Mouse (Mus musculus): Measurements from ENCODE around the gene Btg1.

The Btg1 gene

DNA sequence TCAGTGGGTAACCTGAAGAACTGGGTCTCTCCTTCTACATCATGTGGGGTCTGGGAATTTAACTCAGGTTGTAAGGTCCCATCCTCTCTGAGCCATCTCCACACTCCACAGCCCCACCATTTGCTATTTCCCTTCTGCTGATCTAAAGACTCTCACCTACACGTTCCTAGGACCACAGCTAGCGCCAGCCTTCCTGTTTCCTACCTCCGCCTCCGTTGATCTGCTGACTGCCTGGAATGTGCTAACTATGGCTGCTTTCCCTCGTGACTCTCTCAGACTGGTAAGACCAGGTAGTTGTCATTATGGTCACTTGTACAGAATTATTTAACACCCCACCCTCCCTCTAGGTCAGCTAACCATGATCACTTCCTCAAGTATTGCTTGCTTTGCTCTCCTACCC is 13.3 kb downstream of the Btg1 start:
- no peak for DNase-seq (ENCODE audit: low spot score in 2 of 2)

- DNase-seq (ENCODE audit: low spot score in 2 of 2) = no peak
These were observed 14.4 kb downstream of the Btg1 start for GRCm38 (mm10) chr10:96631066-96631711.

GRCm38 (mm10) chr10:96632271-96633144 is 15.7 kb downstream of the Btg1 start:
- DNase-seq (ENCODE audit: low spot score in 2 of 2) = no peak

GRCm38 (mm10) chr10:96633145-96633516 is 16.3 kb downstream of the Btg1 start:
- DNase-seq (ENCODE audit: low spot score in 2 of 2) = no peak

DNA sequence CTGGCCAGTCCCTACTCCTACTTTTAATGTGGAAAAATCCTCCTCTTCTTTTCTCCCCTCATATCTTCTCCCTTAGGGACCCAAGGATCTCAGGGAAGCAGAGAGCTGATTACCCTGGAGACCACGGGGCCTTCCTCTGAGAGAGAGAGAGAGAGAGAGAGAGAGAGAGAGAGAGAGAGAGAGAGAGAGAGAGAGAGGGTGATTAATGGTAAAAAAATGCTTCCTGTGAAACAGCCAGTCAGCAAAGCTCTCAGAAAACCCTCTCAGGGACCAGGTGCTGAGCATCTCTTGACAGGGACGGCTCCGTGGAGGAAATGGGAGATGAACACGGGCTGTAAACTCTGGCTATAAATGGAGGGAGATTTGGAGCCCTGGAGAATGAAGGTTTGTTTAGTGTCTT is 18.7 kb downstream of the Btg1 start:
- DNase-seq (ENCODE audit: low spot score in 2 of 2) = no peak

DNA sequence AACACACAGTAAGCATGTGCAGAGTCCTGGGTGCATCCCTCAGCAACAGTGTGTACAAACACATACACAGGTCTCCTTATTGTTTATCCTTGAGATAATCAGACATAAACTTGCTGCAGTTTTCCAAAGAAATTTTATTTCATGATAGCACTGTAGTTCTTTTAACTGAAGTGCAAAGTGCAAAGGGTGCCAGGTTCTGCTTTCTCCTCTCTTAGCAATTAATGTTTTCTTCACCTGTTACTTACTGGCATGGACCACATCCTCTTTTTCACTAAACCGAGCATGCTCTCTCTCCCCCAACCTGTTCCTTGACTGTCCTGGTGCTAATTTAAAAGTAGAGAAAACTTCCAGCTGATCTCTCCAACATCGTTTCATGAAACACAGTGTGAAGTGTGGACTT is 21.7 kb downstream of the Btg1 start:
- DNase-seq (ENCODE audit: low spot score in 2 of 2) = no peak

GRCm38 (mm10) chr10:96642014-96642413 is 25.2 kb downstream of the Btg1 start:
- no peak for DNase-seq (ENCODE audit: low spot score in 2 of 2)

DNA sequence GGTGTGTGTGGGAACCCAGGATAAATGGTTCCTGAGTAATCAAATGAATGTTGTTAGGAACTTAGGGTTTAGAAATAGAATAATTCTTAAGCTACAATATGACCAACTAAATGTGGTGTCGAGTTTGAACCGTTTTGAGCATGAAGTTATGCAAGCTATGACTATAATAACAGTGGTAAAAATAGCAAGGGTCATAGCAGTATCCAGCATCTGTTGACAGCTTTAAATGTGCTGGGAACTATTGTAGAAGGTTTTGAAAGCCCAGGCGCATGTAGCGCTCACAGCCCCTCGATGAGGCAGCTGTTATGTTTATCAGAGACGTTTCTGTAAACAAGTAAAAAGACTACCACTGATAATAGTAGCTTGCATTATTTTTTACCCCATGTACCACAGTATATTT is 25.9 kb downstream of the Btg1 start:
- no peak for DNase-seq (ENCODE audit: low spot score in 2 of 2)

DNA sequence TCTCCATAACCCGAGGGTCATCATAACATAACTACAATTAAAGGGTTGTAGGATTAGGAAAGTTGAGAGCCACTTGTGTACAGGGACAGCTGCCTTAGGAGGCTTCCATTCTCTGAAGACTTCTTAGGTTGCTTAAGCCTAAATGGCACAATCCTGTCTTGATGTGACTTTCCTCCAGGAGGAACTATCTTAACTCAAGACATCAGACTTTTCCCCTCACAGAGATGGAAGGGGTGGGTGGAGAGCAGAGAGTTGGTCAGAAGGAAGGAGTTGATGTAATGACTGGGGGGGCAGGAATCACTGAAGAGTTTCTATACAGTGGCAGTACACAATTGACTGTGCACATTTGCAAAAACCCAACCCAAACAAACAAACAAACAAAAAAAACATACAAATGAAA is 28.4 kb downstream of the Btg1 start:
- no peak for DNase-seq (ENCODE audit: low spot score in 2 of 2)

DNA sequence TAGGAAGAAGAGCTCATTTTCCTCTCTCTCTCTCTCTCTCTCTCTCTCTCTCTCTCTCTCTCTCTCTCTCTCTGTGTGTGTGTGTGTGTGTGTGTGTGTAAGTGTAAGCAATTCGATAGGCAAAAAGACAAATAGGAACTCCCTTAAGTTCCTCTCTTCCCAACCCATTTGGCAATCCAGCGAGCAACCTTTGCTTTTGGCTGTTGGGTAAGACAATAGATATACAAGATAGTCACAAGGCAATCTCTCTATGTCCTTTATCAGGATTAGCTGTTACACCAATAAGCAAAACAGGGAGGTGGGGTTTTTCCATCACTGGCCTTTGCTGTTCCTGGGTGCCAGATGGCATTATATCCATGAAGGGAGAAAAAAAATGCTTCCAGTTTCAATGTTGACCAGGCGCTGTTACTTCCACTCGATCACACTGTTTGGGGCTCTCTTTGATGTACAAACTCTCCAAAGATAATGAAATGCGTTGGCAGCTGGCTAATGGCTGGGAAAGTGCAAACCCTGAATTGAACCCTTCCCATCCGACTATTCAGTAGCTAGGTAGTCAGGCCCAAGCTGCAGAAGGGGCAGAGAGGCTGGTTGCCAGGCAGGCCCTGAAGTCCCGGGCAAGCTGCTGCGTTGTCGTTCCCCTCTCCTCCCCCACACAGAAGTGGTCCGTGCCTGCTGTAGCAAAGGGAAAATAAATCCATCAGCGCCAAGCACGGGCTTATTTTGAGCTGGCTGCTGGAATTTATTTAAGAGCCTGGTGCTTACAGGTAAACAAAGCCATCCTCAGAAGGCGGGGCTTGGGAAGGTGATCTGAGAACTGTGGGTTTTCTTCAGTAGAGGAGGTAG is 29.4 kb downstream of the Btg1 start:
- DNase-seq (ENCODE audit: low spot score in 2 of 2) = no peak

- no peak for DNase-seq (ENCODE audit: low spot score in 2 of 2)
These were observed 30.2 kb downstream of the Btg1 start for GRCm38 (mm10) chr10:96646867-96647462.

GRCm38 (mm10) chr10:96648161-96648561 is 31.4 kb downstream of the Btg1 start:
- DNase-seq (ENCODE audit: low spot score in 2 of 2) = no peak

- no peak for DNase-seq (ENCODE audit: low spot score in 2 of 2)
These were observed 32.7 kb downstream of the Btg1 start for GRCm38 (mm10) chr10:96649524-96649923.

DNA sequence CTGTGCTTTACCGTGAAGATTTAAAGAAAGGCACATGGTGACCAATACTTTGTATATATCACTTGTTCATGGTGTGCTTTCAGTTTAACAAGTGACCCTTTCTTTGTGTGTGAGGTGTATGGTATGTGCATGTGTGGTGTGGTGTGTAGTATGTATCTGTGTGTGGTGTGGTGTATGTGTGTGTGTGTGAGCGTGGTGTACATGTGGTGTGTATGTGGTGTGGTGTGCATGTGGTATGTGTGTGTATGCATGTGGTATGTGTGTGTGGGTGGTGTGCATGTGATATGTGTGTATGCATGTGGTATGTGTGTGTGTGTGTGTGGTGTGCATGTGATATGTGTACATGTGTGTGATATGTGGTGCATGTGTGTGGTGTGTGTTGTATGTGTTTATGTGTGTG is 35.6 kb downstream of the Btg1 start:
- no peak for DNase-seq (ENCODE audit: low spot score in 2 of 2)

DNA sequence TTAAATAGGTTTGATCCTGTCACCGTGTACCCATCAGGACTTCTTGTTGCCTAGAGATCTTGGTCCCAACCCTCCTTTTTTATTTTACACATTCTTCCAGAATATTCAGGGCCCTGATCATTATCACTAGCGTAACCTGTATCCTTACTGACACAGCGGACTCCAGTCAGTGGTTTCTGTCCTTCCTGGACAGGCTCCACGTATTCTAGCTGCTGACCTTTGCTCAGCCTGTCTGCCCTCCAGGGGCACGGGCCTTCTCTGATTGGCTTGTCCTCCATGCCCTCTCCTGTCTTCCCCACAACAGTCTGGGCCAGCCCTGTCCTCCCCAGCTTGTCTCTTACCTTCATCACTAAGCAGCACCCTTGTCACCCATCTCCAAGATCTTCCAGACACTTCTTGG is 36.2 kb downstream of the Btg1 start:
- no peak for DNase-seq (ENCODE audit: low spot score in 2 of 2)

DNA sequence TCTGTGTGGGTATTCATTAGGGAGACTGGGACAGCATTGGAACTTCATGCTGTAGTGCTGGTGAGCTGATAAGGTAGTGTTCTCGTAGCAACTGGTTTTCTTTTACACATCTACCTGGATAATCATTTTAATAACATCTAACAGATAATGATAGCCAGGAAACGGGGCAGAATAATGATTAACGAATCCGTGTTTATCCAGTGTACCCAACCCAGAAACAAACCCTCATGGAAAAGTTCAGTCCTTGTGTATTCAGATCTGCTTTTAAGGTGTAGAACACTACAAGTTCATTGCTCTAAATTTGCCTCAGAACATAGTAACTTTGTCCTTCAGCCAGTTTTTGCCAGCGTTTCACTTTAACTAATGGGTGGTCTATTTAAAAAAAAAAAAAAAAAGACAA is 37.3 kb downstream of the Btg1 start:
- DNase-seq (ENCODE audit: low spot score in 2 of 2) = no peak

GRCm38 (mm10) chr10:96654576-96654975 is 37.8 kb downstream of the Btg1 start:
- DNase-seq (ENCODE audit: low spot score in 2 of 2) = no peak

DNA sequence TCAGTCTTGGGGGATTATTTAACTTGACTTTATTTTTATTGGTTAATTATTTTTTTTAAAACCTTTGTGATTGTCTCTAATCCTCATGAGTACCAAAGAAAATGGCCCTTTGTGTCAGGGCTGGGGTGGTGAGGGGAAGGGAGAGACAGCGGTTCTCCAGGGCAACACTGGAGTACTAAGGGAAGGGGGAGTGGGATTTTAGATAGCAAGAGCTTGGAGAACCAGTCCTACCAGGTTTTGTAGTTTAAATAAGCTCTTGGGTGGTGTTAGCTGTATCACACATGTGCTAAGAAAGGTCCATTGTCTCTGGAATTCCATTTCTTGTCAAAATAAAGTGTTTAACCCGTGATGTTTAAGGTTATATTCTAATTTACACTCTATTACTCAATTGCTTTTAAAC is 38.3 kb downstream of the Btg1 start:
- DNase-seq (ENCODE audit: low spot score in 2 of 2) = no peak

- DNase-seq (ENCODE audit: low spot score in 2 of 2) = no peak
These were observed 39.4 kb downstream of the Btg1 start for GRCm38 (mm10) chr10:96656176-96656575.

GRCm38 (mm10) chr10:96658906-96659305 is 42.1 kb downstream of the Btg1 start:
- no peak for DNase-seq (ENCODE audit: low spot score in 2 of 2)

DNA sequence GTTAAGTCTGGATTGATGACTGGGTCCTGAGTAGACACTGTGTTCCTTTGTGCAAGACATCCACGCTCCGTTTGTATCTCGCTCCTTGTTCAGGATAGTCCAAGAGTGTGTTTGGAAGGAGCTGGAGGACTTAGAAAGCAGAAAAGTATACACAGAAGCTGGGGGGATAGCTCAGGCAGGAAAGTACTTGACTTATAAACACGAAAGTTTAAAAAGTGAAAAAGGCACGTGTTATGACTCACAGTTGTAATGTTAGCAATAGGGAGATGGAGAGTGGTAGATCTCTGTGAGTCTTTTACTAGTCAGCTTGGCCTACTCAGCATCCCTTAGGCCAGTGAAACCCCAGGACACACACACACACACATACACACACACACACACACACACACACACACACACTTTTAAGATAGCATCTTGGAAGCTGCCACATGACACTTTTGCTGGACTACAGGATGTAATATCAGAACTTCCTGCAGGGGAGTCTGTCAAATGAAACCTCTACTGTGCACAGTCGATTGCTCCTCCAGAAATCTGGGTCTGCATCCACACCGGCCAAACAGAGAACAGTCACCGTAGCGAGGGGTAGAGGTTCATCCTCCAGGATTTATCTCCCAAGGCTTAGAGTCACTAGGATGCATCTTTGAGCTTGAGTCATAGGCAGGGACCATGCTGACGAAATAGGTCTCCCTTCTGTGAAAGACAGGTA is 43.6 kb downstream of the Btg1 start:
- no peak for DNase-seq (ENCODE audit: low spot score in 2 of 2)
